Mouse (Mus musculus) CH12.LX (cell line): Measurements from ENCODE around the gene Nptn. TPM values are rescaled to one million over a fixed set of nuclear protein-coding genes. Genes with fewer than 3 reads are reported as not detected.

Source experiments
- DNase-seq: peaks from one replicate; pipeline ENCODE4 v3.0.0-alpha.2; 2013; ENCODE audit errors: extremely low read depth
- H3K27ac ChIP-seq: 2 replicates; pipeline ENCODE4 v1.5.1; 2012; ENCODE audit warnings: low read depth, mild to moderate bottlenecking, control low read depth, moderate library complexity; ENCODE audit not compliant: insufficient read depth
- H3K27me3 ChIP-seq: replicated peaks from 2 replicates; pipeline ENCODE3; 2012; ENCODE audit warnings: inconsistent platforms
- H3K36me3 ChIP-seq, 2 experiments: replicated peaks in 1 of 2; 2 replicates each; pipeline versions ENCODE3 to v1.6.1; 2012; ENCODE audit warnings: inconsistent platforms in 1 of 2, low read length in 1 of 2, mild to moderate bottlenecking in 1 of 2, mixed read lengths in 1 of 2, moderate library complexity in 1 of 2; ENCODE audit not compliant: control insufficient read depth in 1 of 2, insufficient read depth in 1 of 2
- H3K4me1 ChIP-seq, 2 experiments: 2 replicates each; pipeline ENCODE4 v1.6.1; 2012; ENCODE audit warnings: inconsistent platforms in 1 of 2, moderate library complexity in 1 of 2; ENCODE audit not compliant: insufficient read depth in 2 of 2, control insufficient read depth in 1 of 2
- H3K4me2 ChIP-seq: 2 replicates; pipeline ENCODE4 v1.6.1; 2012; ENCODE audit warnings: low read depth, mild to moderate bottlenecking, control low read depth; ENCODE audit not compliant: poor library complexity, insufficient read depth, severe bottlenecking
- H3K4me3 ChIP-seq, 3 experiments: fragments of 150-350 bp in 1 of 3; sonication (generic) in 1 of 3; replicated peaks in 1 of 3; 2 replicates each; pipeline versions ENCODE3 to v1.5.1; 2011 to 2012; ENCODE audit warnings: low read depth in 2 of 3, low read length in 2 of 3, mild to moderate bottlenecking in 2 of 3, moderate library complexity in 2 of 3, control low read depth in 1 of 3, improper control_type of control experiment in 1 of 3, inconsistent platforms in 1 of 3, mixed read lengths in 1 of 3; ENCODE audit not compliant: poor library complexity in 1 of 3
- H3K79me2 ChIP-seq: replicated peaks from 2 replicates; pipeline ENCODE4 v1.6.1; 2012; ENCODE audit warnings: mild to moderate bottlenecking, moderate library complexity; ENCODE audit not compliant: control insufficient read depth, poor library complexity, insufficient read depth, severe bottlenecking; ENCODE audit errors: extremely low read depth
- H3K9ac ChIP-seq: 2 replicates; pipeline ENCODE4 v1.6.1; 2012; ENCODE audit warnings: low read depth, mild to moderate bottlenecking, control low read depth, moderate library complexity; ENCODE audit not compliant: insufficient read depth
- H3K9me3 ChIP-seq: replicated peaks from 2 replicates; pipeline ENCODE3; 2012; ENCODE audit warnings: low read length, inconsistent platforms, mixed read lengths
- CHD1 ChIP-seq: IDR thresholded peaks from 2 replicates; pipeline ENCODE4 v1.6.1; 2012; ENCODE audit warnings: low read depth, low read length, improper control_type of control experiment, inconsistent platforms
- CHD2 ChIP-seq: IDR thresholded peaks from 2 replicates; pipeline ENCODE4 v1.6.1; 2011; ENCODE audit warnings: low read length, improper control_type of control experiment
- CTCF ChIP-seq, 2 experiments: IDR thresholded peaks in 1 of 2; conservative IDR thresholded peaks in 1 of 2; 2 replicates each; pipeline ENCODE4 v1.5.1; 2011 to 2012; ENCODE audit warnings: low read depth in 2 of 2, low read length in 2 of 2, improper control_type of control experiment in 1 of 2, inconsistent platforms in 1 of 2, mild to moderate bottlenecking in 1 of 2, moderate library complexity in 1 of 2
- E2F4 ChIP-seq: IDR thresholded peaks from 2 replicates; pipeline ENCODE4 v1.6.1; 2011; ENCODE audit warnings: low read depth, low read length, improper control_type of control experiment; ENCODE audit not compliant: insufficient replicate concordance
- ELF1 ChIP-seq: IDR thresholded peaks from 2 replicates; pipeline ENCODE4 v1.6.1; 2014; ENCODE audit warnings: low read depth, mild to moderate bottlenecking, inconsistent platforms, low read length, improper control_type of control experiment
- ETS1 ChIP-seq: conservative IDR thresholded peaks from 2 replicates; pipeline ENCODE4 v1.6.1; 2012; ENCODE audit warnings: low read depth, mild to moderate bottlenecking, inconsistent platforms, low read length, improper control_type of control experiment, moderate library complexity
- GABPA ChIP-seq: IDR thresholded peaks from 2 replicates; pipeline ENCODE4 v1.6.1; 2012; ENCODE audit warnings: low read depth, low read length, improper control_type of control experiment, inconsistent platforms; ENCODE audit not compliant: insufficient replicate concordance
- HCFC1 ChIP-seq: IDR thresholded peaks from 2 replicates; pipeline ENCODE4 v1.6.1; 2012; ENCODE audit warnings: low read depth, mild to moderate bottlenecking, inconsistent platforms, low read length, improper control_type of control experiment
- IRF4 ChIP-seq: IDR thresholded peaks from 2 replicates; pipeline ENCODE4 v1.6.1; 2014; ENCODE audit warnings: low read depth, mild to moderate bottlenecking, inconsistent platforms, low read length, improper control_type of control experiment
- JUN ChIP-seq: IDR thresholded peaks from 2 replicates; pipeline ENCODE4 v1.6.1; 2011; ENCODE audit warnings: low read depth, mild to moderate bottlenecking, low read length, improper control_type of control experiment, moderate library complexity; ENCODE audit not compliant: insufficient read depth
- MAFK ChIP-seq: IDR thresholded peaks from 2 replicates; pipeline ENCODE4 v1.6.1; 2011; ENCODE audit warnings: low read length, improper control_type of control experiment; ENCODE audit not compliant: insufficient replicate concordance
- MAX ChIP-seq: IDR thresholded peaks from 2 replicates; pipeline ENCODE4 v1.6.1; 2011; ENCODE audit warnings: low read length, improper control_type of control experiment
- MAZ ChIP-seq: IDR thresholded peaks from 2 replicates; pipeline ENCODE4 v1.6.1; 2012; ENCODE audit warnings: low read depth, mild to moderate bottlenecking, inconsistent platforms, low read length, improper control_type of control experiment, moderate library complexity
- MEF2A ChIP-seq: IDR thresholded peaks from 2 replicates; pipeline ENCODE4 v1.6.1; 2014; ENCODE audit warnings: low read depth, mild to moderate bottlenecking, inconsistent platforms, low read length, improper control_type of control experiment, borderline replicate concordance
- MYC ChIP-seq: IDR thresholded peaks from 2 replicates; pipeline ENCODE4 v1.6.1; 2011; ENCODE audit warnings: low read depth, mild to moderate bottlenecking, improper control_type of control experiment, low read length
- NELFE ChIP-seq: IDR thresholded peaks from 2 replicates; pipeline ENCODE4 v1.6.1; 2011; ENCODE audit warnings: low read depth, low read length, improper control_type of control experiment
- POLR2A ChIP-seq: IDR thresholded peaks from 2 replicates; pipeline ENCODE4 v1.6.1; 2011; ENCODE audit warnings: low read depth, mild to moderate bottlenecking, improper control_type of control experiment, low read length
- POLR2AphosphoS2 ChIP-seq: IDR thresholded peaks from 2 replicates; pipeline ENCODE4 v1.6.1; 2011; ENCODE audit warnings: low read depth, low read length, improper control_type of control experiment
- RAD21 ChIP-seq: IDR thresholded peaks from 2 replicates; pipeline ENCODE4 v1.6.1; 2011; ENCODE audit warnings: low read depth, mild to moderate bottlenecking, low read length, improper control_type of control experiment, moderate library complexity
- RCOR1 ChIP-seq: conservative IDR thresholded peaks from 2 replicates; pipeline ENCODE4 v1.6.1; 2012; ENCODE audit warnings: low read depth, mild to moderate bottlenecking, inconsistent platforms, low read length, improper control_type of control experiment
- USF1 ChIP-seq: IDR thresholded peaks from 2 replicates; pipeline ENCODE4 v1.6.1; 2014; ENCODE audit warnings: low read depth, mild to moderate bottlenecking, inconsistent platforms, low read length, improper control_type of control experiment
- USF2 ChIP-seq: conservative IDR thresholded peaks from 2 replicates; pipeline ENCODE4 v1.6.1; 2011; ENCODE audit warnings: low read depth, low read length, improper control_type of control experiment
- ZMIZ1 ChIP-seq: IDR thresholded peaks from 2 replicates; pipeline ENCODE4 v1.6.1; 2012; ENCODE audit warnings: low read depth, mild to moderate bottlenecking, inconsistent platforms, low read length, improper control_type of control experiment
- ZNF384 ChIP-seq: IDR thresholded peaks from 2 replicates; pipeline ENCODE4 v1.6.1; 2012; ENCODE audit warnings: low read depth, low read length, improper control_type of control experiment, inconsistent platforms
- dilution Hi-C: fragments of 300-500 bp; cut with MboI; formaldehyde crosslinking; loops from 2 replicates; pipeline ENCODE4 v1.14.3; 2020; ENCODE audit warnings: low sequenced_read_pairs; ENCODE audit not compliant: extremely low pct_unique_long_range_greater_than_20kb, extremely low pct_ligation_motif_present
- in situ Hi-C: fragments of 300-500 bp; cut with MboI; formaldehyde crosslinking; loops from 3 replicates; pipeline ENCODE4 v1.14.3; 2019; ENCODE audit warnings: low sequenced_read_pairs, low pct_ligation_motif_present, low pct_unique_long_range_greater_than_20kb, mixed read lengths
- polyA plus RNA-seq: library from polyadenylated mRNA; unstranded; fragments of >175 nt; gene quantifications from 2 replicates; pipeline ENCODE4 v1.2.1, GENCODE M21; 2012; ENCODE audit warnings: low read depth; ENCODE audit not compliant: insufficient read length
- total RNA-seq, 2 experiments: library from RNA; depleted of rRNA; stranded (reverse); fragments of 300-350 nt in 1 of 2; fragments of >200 nt in 1 of 2; gene quantifications; 2 replicates each; pipeline ENCODE4 v1.2.3; 2012 to 2014

The Nptn gene
- total and polyA plus RNA-seq, 3 experiments = 48.4 to 184 (median 175) TPM

DNA sequence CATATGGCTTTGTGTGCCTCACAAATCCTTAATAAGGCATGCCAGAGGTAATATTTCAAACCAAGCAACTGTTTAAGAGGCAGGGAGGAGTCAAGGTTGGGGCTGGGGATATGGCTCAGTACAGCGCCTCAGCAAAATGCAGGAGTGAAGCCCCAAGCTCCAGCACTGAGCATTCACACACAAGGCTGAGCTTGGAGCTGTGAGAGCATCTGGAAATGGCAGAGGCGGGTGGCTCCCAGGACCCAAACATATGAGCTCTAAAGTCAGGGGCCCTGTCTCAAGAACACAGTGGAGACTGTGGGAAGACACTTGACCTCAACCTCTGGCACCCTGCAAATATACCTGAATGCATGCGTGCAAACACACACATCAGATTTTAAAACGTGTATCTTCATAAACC lies 106.0 kb downstream of the Nptn start:
- TF ChIP-seq ETS1 (no peak), MYC (no peak), CTCF (conservative IDR thresholded peaks at IDR 0.05 in 1 of 2, IDR thresholded peaks at IDR 0.05 in 1 of 2; ENCODE audit: low read depth in 2 of 2, low read length in 2 of 2) (no peak), ELF1 (no peak), MAFK (no peak), ZMIZ1 (no peak), ZNF384 (no peak), MAX (no peak), RCOR1 (no peak), USF1 (no peak), POLR2AphosphoS2 (no peak), GABPA (no peak), E2F4 (no peak), HCFC1 (no peak), NELFE (no peak), RAD21 (no peak), USF2 (no peak), CHD1 (no peak), IRF4 (no peak), CHD2 (no peak)
- Histone ChIP-seq H3K27ac (no peak overlapping the region), H3K4me3 (no peak overlapping the region), H3K79me2 (no peaks in the 10 kb centered on the region), H3K27me3 (no peaks in the 10 kb centered on the region), H3K9ac (no peak overlapping the region), H3K9me3 (no peaks in the 10 kb centered on the region), H3K4me2 (no peak overlapping the region), H3K36me3 (no peaks in the 10 kb centered on the region), H3K4me1 (peaks cover 4 to 14% of the 10 kb centered on the region in 2 experiments)
- DNase-seq = no peak
- dilution Hi-C loops = no loop called here
- in situ Hi-C loops = no loop called here

GRCm38 (mm10) chr9:58690701-58691100 lies 108.7 kb downstream of the Nptn start:
- dilution Hi-C loops (no loop called here), in situ Hi-C loops (no loop called here)
- Histone ChIP-seq H3K9ac (no peak overlapping the region), H3K27me3 (no peaks in the 10 kb centered on the region), H3K4me2 (no peak overlapping the region), H3K4me3 (no peak overlapping the region), H3K4me1 (peaks cover 2 to 6% of the 10 kb centered on the region in 2 experiments; a peak in 2 of 4 replicates), H3K79me2 (no peaks in the 10 kb centered on the region), H3K9me3 (peaks cover 2% of the 10 kb centered on the region), H3K36me3 (no peaks in the 10 kb centered on the region), H3K27ac (no peak overlapping the region)
- DNase-seq = no peak
- TF ChIP-seq POLR2A = no peak
- TF ChIP-seq MYC = no peak
- TF ChIP-seq MAX = no peak
- no peak for TF ChIP-seq JUN
- no peak for TF ChIP-seq ELF1
- no peak for TF ChIP-seq USF2
- TF ChIP-seq RAD21 = no peak
- TF ChIP-seq MEF2A = no peak
- no peak for TF ChIP-seq MAZ
- TF ChIP-seq RCOR1 = no peak
- no peak for TF ChIP-seq CTCF (conservative IDR thresholded peaks at IDR 0.05 in 1 of 2, IDR thresholded peaks at IDR 0.05 in 1 of 2; ENCODE audit: low read depth in 2 of 2, low read length in 2 of 2)
- TF ChIP-seq ETS1 = no peak
- no peak for TF ChIP-seq HCFC1
